ENCODE assay signal across 13 mouse cellular contexts in the genomic region with DNA sequence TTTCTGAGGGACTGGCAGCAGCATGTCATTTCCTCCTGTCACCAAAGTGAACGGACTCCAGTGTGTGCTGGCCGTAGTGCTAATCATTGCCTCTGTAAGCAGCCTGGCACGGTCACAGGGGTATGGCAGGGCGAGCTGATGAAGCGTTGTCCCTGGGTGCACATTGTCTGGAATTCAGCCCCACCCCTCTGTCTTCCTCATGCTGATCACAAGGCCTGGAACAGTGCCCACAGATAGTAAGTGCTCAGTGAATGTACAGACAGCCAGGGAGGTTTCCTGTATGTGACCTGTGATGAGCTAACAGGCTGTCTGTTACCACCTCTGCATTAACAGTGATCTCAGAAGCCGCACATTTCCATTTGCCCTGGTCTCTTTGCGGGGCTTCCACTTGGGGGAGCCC. TPM values are rescaled to one million over a fixed set of nuclear protein-coding genes. Genes with fewer than 3 reads are reported as not detected.
DNase-seq lines count a peak whose midpoint lies in the region; ATAC-seq and TF ChIP-seq lines count a peak whose summit lies in the region.
"Had no signal": no experiment of that assay in that cellular context is flagged by ENCODE, and none has a peak within 500 bp of the region (broad histone marks: within the 10 kb centered on the region; RNA-seq: fewer than 3 reads in every experiment).

No protein-coding gene starts in this region.

- no peaks in the 10 kb centered on the region for H3K79me2 ChIP-seq in MEL (ENCODE audit: control insufficient read depth, insufficient read depth, low read length, poor library complexity)

- TF ChIP-seq RAD21 in MEL (IDR thresholded peaks at IDR 0.05; ENCODE audit: low read depth, low read length) = no peak

- TF ChIP-seq CTCF in MEL (IDR thresholded peaks at IDR 0.05 in 2 of 3, conservative IDR thresholded peaks at IDR 0.05 in 1 of 3; ENCODE audit: control insufficient read depth in 1 of 3, insufficient read depth in 1 of 3, low read depth in 2 of 3, low read length in 3 of 3, poor library complexity in 1 of 3, severe bottlenecking in 1 of 3) = no peak

- TF ChIP-seq EP300 in MEL (IDR thresholded peaks at IDR 0.05; ENCODE audit: low read depth in 1 of 2, low read length in 2 of 2) = no peak

- peaks cover 21% of the 10 kb centered on the region for H3K27me3 ChIP-seq in intestine, embryonic 16.5 days (replicated peaks; ENCODE audit: control insufficient read depth, insufficient read depth, low read length)
- H3K27me3 ChIP-seq in intestine, embryonic 15.5 days (replicated peaks) = peaks cover 33% of the 10 kb centered on the region
- no peaks in the 10 kb centered on the region for H3K27me3 ChIP-seq in MEL (ENCODE audit: control insufficient read depth in 1 of 2, insufficient read depth in 2 of 2, low read length in 2 of 2)
- H3K27me3 ChIP-seq in heart, embryonic 12.5 days (replicated peaks) = peaks cover 44% of the 10 kb centered on the region
- H3K27me3 ChIP-seq in forebrain, embryonic 12.5 days = peaks cover 53% of the 10 kb centered on the region

- no peaks in the 10 kb centered on the region for H3K36me3 ChIP-seq in intestine, embryonic 16.5 days (ENCODE audit: control insufficient read depth, insufficient read depth, low read length)
- no peaks in the 10 kb centered on the region for H3K36me3 ChIP-seq in intestine, embryonic 15.5 days
- H3K36me3 ChIP-seq in MEL (ENCODE audit: control insufficient read depth in 1 of 2, insufficient read depth in 2 of 2, low read length in 2 of 2) = peaks cover 0 to 10% of the 10 kb centered on the region in 2 experiments; a peak in 2 of 4 replicates
- no peaks in the 10 kb centered on the region for H3K36me3 ChIP-seq in heart, embryonic 12.5 days
- H3K36me3 ChIP-seq in forebrain, embryonic 12.5 days (replicated peaks) = no peaks in the 10 kb centered on the region

- ATAC-seq in intestine, embryonic 16.5 days = peak; percentile 39; the same call in 1 of the 2 replicates
- no peak for ATAC-seq in intestine, embryonic 15.5 days
- peak; percentile 39; the same call in 1 of the 2 replicates for ATAC-seq in heart, embryonic 12.5 days (ENCODE audit: insufficient number of reproducible peaks, low FRiP score)
- no peak for ATAC-seq in forebrain, embryonic 12.5 days (ENCODE audit: low FRiP score)

- H3K4me2 ChIP-seq in intestine, embryonic 16.5 days (ENCODE audit: low read depth, low read length) = no peak overlapping the region
- no peak overlapping the region for H3K4me2 ChIP-seq in intestine, embryonic 15.5 days (replicated peaks)
- H3K4me2 ChIP-seq in heart, embryonic 12.5 days = peak overlapping the region; percentile 8; the same call in 1 of the 2 replicates
- H3K4me2 ChIP-seq in forebrain, embryonic 12.5 days = no peak overlapping the region

- DNase-seq in MEL (ENCODE audit: low read depth, low spot score) = peak; percentile 77
- peak; percentile 30 to 38 for DNase-seq in kidney, postnatal 4 days
- no peak for DNase-seq in gastrocnemius, postnatal 10 days
- DNase-seq in right cerebral cortex, postnatal 10 days (ENCODE audit: low spot score in 2 of 2) = no peak
- DNase-seq: gastrocnemius, postnatal 14 days; left cerebral cortex, postnatal 4 days; right cerebral cortex, postnatal 14 days had no signal

- no peak overlapping the region for H3K27ac ChIP-seq in intestine, embryonic 16.5 days (ENCODE audit: low read length)
- no peak overlapping the region for H3K27ac ChIP-seq in intestine, embryonic 15.5 days
- H3K27ac ChIP-seq in MEL (ENCODE audit: control insufficient read depth, low read depth, low read length) = no peak overlapping the region
- H3K27ac ChIP-seq in heart, embryonic 12.5 days (ENCODE audit: poor library complexity, severe bottlenecking) = 0 out of 2 replicates have a peak overlapping the region, but pooled peaks have one; percentile 21
- no peak overlapping the region for H3K27ac ChIP-seq in forebrain, embryonic 12.5 days
- H3K27ac ChIP-seq: kidney, postnatal 0 days; macrophage had no signal

- TF ChIP-seq POLR2A in MEL (IDR thresholded peaks at IDR 0.05; ENCODE audit: control insufficient read depth in 1 of 2, insufficient read depth in 1 of 2, low read depth in 1 of 2, low read length in 2 of 2, poor library complexity in 1 of 2) = no peak

- no peak overlapping the region for H3K9ac ChIP-seq in intestine, embryonic 16.5 days (ENCODE audit: low read depth, low read length)
- no peak overlapping the region for H3K9ac ChIP-seq in intestine, embryonic 15.5 days
- no peak overlapping the region for H3K9ac ChIP-seq in MEL (ENCODE audit: control insufficient read depth, low read depth, low read length, poor library complexity, severe bottlenecking)
- H3K9ac ChIP-seq in heart, embryonic 12.5 days = no peak overlapping the region
- no peak overlapping the region for H3K9ac ChIP-seq in forebrain, embryonic 12.5 days

- 61% methylated on average over 7 of the region's 7 CpGs for WGBS in intestine, embryonic 16.5 days
- 58% methylated on average over 7 of the region's 7 CpGs for WGBS in intestine, embryonic 15.5 days
- WGBS in heart, embryonic 12.5 days = 19% methylated on average over 7 of the region's 7 CpGs
- 54% methylated on average over 7 of the region's 7 CpGs for WGBS in forebrain, embryonic 12.5 days

- H3K4me3 ChIP-seq in intestine, embryonic 16.5 days (ENCODE audit: low read length) = no peak overlapping the region
- no peak overlapping the region for H3K4me3 ChIP-seq in intestine, embryonic 15.5 days (replicated peaks)
- no peak overlapping the region for H3K4me3 ChIP-seq in MEL (ENCODE audit: control insufficient read depth in 1 of 2, insufficient read depth in 1 of 2, low read depth in 2 of 2, low read length in 2 of 2)
- H3K4me3 ChIP-seq in heart, embryonic 12.5 days = no peak overlapping the region
- no peak overlapping the region for H3K4me3 ChIP-seq in forebrain, embryonic 12.5 days (replicated peaks)

- H3K4me1 ChIP-seq in intestine, embryonic 16.5 days (ENCODE audit: control insufficient read depth, insufficient read depth, low read length) = peaks cover 24% of the 10 kb centered on the region
- H3K4me1 ChIP-seq in intestine, embryonic 15.5 days (replicated peaks) = peaks cover 14% of the 10 kb centered on the region; the same call in 1 of the 2 replicates
- peaks cover 9 to 21% of the 10 kb centered on the region in 2 experiments for H3K4me1 ChIP-seq in MEL (ENCODE audit: control insufficient read depth in 1 of 2, insufficient read depth in 2 of 2, low read length in 2 of 2)
- H3K4me1 ChIP-seq in heart, embryonic 12.5 days (replicated peaks) = peaks cover 58% of the 10 kb centered on the region
- H3K4me1 ChIP-seq in forebrain, embryonic 12.5 days = peaks cover 19% of the 10 kb centered on the region

- no peaks in the 10 kb centered on the region for H3K9me3 ChIP-seq in intestine, embryonic 16.5 days (ENCODE audit: control insufficient read depth, low read length)
- no peaks in the 10 kb centered on the region for H3K9me3 ChIP-seq in intestine, embryonic 15.5 days
- H3K9me3 ChIP-seq in MEL (replicated peaks; ENCODE audit: insufficient read depth, low read length) = no peaks in the 10 kb centered on the region
- no peaks in the 10 kb centered on the region for H3K9me3 ChIP-seq in heart, embryonic 12.5 days (replicated peaks)
- no peaks in the 10 kb centered on the region for H3K9me3 ChIP-seq in forebrain, embryonic 12.5 days

TF ChIP-seq in MEL, 35 proteins besides CTCF, POLR2A, EP300 and RAD21:
- TF ChIP-seq SMC3 (IDR thresholded peaks at IDR 0.05; ENCODE audit: low read depth, low read length) = 0 out of 2 replicates have a peak, but pooled peaks have one; percentile 1
- no peak for TF ChIP-seq SIN3A (IDR thresholded peaks at IDR 0.05; ENCODE audit: low read length)
TF ChIP-seq in MEL: peak in this region for 1.

RNA-seq across cellular contexts. Expression of gene Ptgs1, which starts 17.1 kb away (rescaled TPM):
- polyA plus RNA-seq in intestine, embryonic 16.5 days (2015; fragmentation: Nextera tagmentation; extraction: Ambion mirVana) = 29.1 and 29.8 TPM in 2 replicates
- 24.7 and 26.0 TPM in 2 replicates for polyA plus RNA-seq in intestine, embryonic 15.5 days (2015; fragmentation: Nextera tagmentation; extraction: Ambion mirVana)
- 2.6 and 3.9 TPM in 2 replicates for total RNA-seq in MEL (2012; rRNA removed)
- polyA plus RNA-seq in MEL (2012; ENCODE audit: insufficient read depth in 1 of 2, insufficient read length in 2 of 2, low read depth in 1 of 2, low replicate concordance in 2 of 2, missing spikeins in 1 of 2) = 10 to 100 TPM in 1 of 2 experiments, not detected in 1; 20.0 TPM
- polyA plus RNA-seq in heart, embryonic 12.5 days (2016; fragmentation: Nextera tagmentation; extraction: Ambion mirVana) = 25.5 and 27.2 TPM in 2 replicates
- 2.5 and 3.7 TPM in 2 replicates for polyA plus RNA-seq in forebrain, embryonic 12.5 days (2016; fragmentation: Nextera tagmentation; extraction: Ambion mirVana)
- total RNA-seq in gastrocnemius, postnatal 10 days (2021) = 1 to 10 TPM; 3.9 to 5.6 TPM

Comparison
In these comparisons a context has a peak if more than half of its experiments do, and no peak if none do; other contexts are left out.
1. ATAC-seq: peak in intestine, embryonic 16.5 days (single experiment) and heart, embryonic 12.5 days (single experiment); none in intestine, embryonic 15.5 days (single experiment) and forebrain, embryonic 12.5 days (single experiment).
2. DNase-seq: peak in MEL (single experiment) and kidney, postnatal 4 days (2 of 2); none in gastrocnemius, postnatal 10 days (single experiment) and right cerebral cortex, postnatal 10 days (0 of 2).